Mouse (Mus musculus) urinary bladder, adult 2 months (tissue): ENCODE results near the gene Eef2k. TPM values are rescaled to one million over a fixed set of nuclear protein-coding genes. Genes with fewer than 3 reads are reported as not detected.
"Not testable (repeated sequence)": the region's sequence is repeated elsewhere in the genome, so short reads cannot be mapped to it uniquely, and the experiment has no call there.

Source experiments
- DNase-seq: peaks from one replicate; pipeline ENCODE4 v3.0.0; 2022; ENCODE audit warnings: low spot score
- polyA plus RNA-seq: library from polyadenylated mRNA; depleted of rRNA; stranded (reverse); fragments of >200 nt; gene quantifications from 2 replicates; pipeline ENCODE4 v1.2.3, GENCODE M21; 2012; rRNA removed

Gene Eef2k
- polyA plus RNA-seq, 1 experiment = 94.4 TPM

- no peak for DNase-seq
These were observed 95.6 kb downstream of the Eef2k start for GRCm38 (mm10) chr7:120938206-120938605.

GRCm38 (mm10) chr7:120940343-120940742 lies 97.7 kb downstream of the Eef2k start:
- no peak for DNase-seq

GRCm38 (mm10) chr7:120941214-120941613 lies 98.6 kb downstream of the Eef2k start:
- no peak for DNase-seq

- no peak for DNase-seq
These were observed 99.9 kb downstream of the Eef2k start for GRCm38 (mm10) chr7:120942506-120942905.

DNA sequence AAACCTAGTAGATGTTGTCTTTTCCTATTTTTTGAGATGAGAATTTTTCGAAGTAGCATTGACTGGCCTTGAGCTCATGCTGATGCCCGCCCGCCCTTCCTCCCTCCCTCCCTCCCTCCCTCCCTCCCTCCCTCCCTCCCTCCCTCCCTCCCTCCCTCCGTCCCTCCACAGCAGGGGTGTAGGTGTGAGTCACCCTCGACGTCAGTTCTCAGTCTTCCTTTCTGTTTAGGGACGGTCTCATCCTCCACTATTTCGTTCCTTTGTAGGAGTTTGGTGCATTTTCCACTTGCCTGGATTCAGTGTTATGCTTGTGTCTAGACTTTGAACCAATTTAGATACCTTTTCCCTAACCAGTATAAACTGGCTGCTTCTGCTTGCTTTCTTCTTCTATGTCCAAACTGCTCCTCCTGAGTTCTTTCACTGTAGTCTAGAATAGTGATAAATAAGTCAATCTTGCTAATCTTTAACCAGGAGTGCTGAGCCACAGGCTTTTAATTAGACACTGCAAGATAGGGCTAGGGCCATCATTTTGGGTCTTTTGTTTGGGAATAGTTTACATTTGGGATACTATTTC lies 101.4 kb downstream of the Eef2k start:
- DNase-seq = no peak

DNA sequence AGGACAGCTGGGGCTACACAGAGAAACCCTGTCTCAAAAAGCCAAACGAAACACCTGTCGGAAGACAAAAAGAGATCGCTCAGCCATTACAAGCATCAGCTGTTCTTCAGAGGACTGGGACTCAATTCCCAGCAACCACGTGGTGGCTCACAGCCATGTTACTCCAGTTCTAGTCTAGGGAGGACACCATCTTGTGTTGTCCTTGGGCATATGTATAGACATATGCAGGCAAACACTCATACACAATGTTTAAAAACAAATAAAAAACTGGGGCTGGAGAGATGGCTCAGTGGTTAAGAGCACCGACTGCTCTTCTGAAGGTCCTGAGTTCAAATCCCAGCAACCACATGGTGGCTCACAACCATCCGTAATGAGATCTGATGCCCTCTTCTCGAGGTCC lies 111.0 kb downstream of the Eef2k start:
- not testable (repeated sequence) for DNase-seq

Other genes with a start within 250 kb of the Eef2k start
- gene Uqcrc2, start 207.7 kb upstream of the Eef2k start, polyA plus RNA-seq = 177 and 203 TPM in 2 replicates
- gene Pdzd9, start 172.5 kb upstream of the Eef2k start, polyA plus RNA-seq = 0.04 TPM in 2 replicates
- gene Mosmo, start 165.2 kb upstream of the Eef2k start, polyA plus RNA-seq = 22.6 and 22.9 TPM in 2 replicates
- 0.40 and 1.2 TPM in 2 replicates for gene Vwa3a, start 103.5 kb upstream of the Eef2k start, polyA plus RNA-seq
- 0.06 TPM in 1 of 2 replicates, not detected in the other for gene Gm5737, start 30.5 kb upstream of the Eef2k start, polyA plus RNA-seq
- gene Polr3e, start 74.9 kb downstream of the Eef2k start, polyA plus RNA-seq = 18.7 and 21.8 TPM in 2 replicates
- 36.9 and 39.7 TPM in 2 replicates for gene Cdr2, start 139.5 kb downstream of the Eef2k start, polyA plus RNA-seq
- gene Mfsd13b, start 139.7 kb downstream of the Eef2k start, polyA plus RNA-seq = 1.1 and 1.7 TPM in 2 replicates
- gene Mettl9, start 191.6 kb downstream of the Eef2k start, polyA plus RNA-seq = 45.5 and 48.2 TPM in 2 replicates
- 2.5 and 2.9 TPM in 2 replicates for gene Igsf6, start 231.7 kb downstream of the Eef2k start, polyA plus RNA-seq
- gene Otoa, start 238.8 kb downstream of the Eef2k start, polyA plus RNA-seq = 0.07 and 0.29 TPM in 2 replicates